Mouse (Mus musculus) bone marrow macrophage, adult 2 months (primary cell): Measurements from ENCODE around the gene Mrpl12.

ENCODE experiments used
- CTCF ChIP-seq: IDR thresholded peaks from 2 replicates; pipeline ENCODE4 v1.5.1; 2012; ENCODE audit warnings: low read depth, mild to moderate bottlenecking, low read length, moderate library complexity
- POLR2A ChIP-seq: IDR thresholded peaks from 2 replicates; pipeline ENCODE4 v1.6.1; 2012; ENCODE audit warnings: mild to moderate bottlenecking, low read depth, low read length, borderline replicate concordance

DNA sequence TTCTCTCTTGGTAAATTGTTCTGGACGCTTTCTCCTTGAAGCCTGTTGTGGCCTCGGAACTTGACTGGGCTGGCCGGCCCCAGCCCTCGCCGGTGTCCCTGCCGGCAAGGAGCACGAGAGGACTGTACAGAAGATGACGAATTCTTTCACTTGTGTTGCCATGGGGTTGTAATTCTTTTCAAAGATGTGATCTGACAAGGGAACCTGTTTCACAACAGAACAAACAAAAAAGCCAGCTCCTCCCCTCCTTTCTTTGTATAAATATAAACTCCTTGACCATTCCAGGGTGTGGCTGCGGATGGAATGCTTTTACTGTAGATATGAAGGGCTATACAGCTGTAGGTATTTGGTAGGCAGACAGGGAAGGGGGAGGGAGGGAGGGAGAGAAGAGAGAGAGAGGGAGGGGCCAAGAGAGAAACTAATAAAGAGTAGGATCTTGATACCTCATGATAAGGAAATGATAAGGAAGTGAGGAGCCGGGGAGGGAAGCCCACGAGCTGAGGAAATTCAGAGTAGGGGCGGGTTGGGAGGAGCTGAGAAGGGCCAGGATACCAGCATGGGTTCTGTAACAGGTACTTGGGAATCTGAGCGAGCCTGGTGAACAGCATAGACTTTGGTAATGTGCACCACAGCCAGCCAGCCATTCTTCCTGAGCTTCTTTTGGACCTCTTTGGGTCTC is 23.3 kb downstream of the Mrpl12 start:
- TF ChIP-seq CTCF (no peak), POLR2A (no peak)
